Mouse (Mus musculus) forebrain, embryonic 14.5 days (tissue): ENCODE data around the gene Atp23. TPM values are rescaled to one million over a fixed set of nuclear protein-coding genes. Genes with fewer than 3 reads are reported as not detected.

Source experiments
- ATAC-seq: fragments of 200-750 bp; cut with Nextera tagmentation; 2 replicates; pipeline ENCODE4 v1.8.0; 2017; ENCODE audit warnings: mild to moderate bottlenecking, moderate library complexity
- DNase-seq: peaks from one replicate; pipeline ENCODE4 v3.0.0-alpha.2; 2015; ENCODE audit warnings: low spot score
- H3K27ac ChIP-seq: fragments of 300-500 bp; sonication (generic); 2 replicates; pipeline ENCODE4 v1.5.1; 2014; ENCODE audit warnings: low read depth, mild to moderate bottlenecking, control low read depth, low read length, moderate library complexity
- H3K27me3 ChIP-seq: fragments of 300-500 bp; sonication (generic); replicated peaks from 2 replicates; pipeline ENCODE4 v1.6.1; 2014; ENCODE audit warnings: low read length, control low read depth, mixed read lengths; ENCODE audit not compliant: control insufficient read depth, insufficient read depth
- H3K36me3 ChIP-seq: fragments of 300-500 bp; sonication (generic); 2 replicates; pipeline ENCODE4 v1.6.1; 2014; ENCODE audit warnings: low read length, control low read depth; ENCODE audit not compliant: control insufficient read depth, insufficient read depth
- H3K4me1 ChIP-seq: fragments of 300-500 bp; sonication (generic); 2 replicates; pipeline ENCODE4 v1.6.1; 2014; ENCODE audit warnings: antibody characterized with exemption, low read length, control low read depth; ENCODE audit not compliant: control insufficient read depth, insufficient read depth
- H3K4me2 ChIP-seq: fragments of 300-500 bp; sonication (generic); 2 replicates; pipeline ENCODE4 v1.6.1; 2014; ENCODE audit warnings: mild to moderate bottlenecking, control low read depth, low read length
- H3K4me3 ChIP-seq: fragments of 300-500 bp; sonication (generic); 2 replicates; pipeline ENCODE4 v1.5.1; 2014; ENCODE audit warnings: low read depth, low read length, control low read depth
- H3K9ac ChIP-seq: fragments of 300-500 bp; sonication (generic); 2 replicates; pipeline ENCODE4 v1.6.1; 2014; ENCODE audit warnings: mild to moderate bottlenecking, low read length, control low read depth, moderate library complexity
- H3K9me3 ChIP-seq: fragments of 300-500 bp; sonication (generic); replicated peaks from 2 replicates; pipeline ENCODE4 v1.6.1; 2016; ENCODE audit warnings: low read length, control low read depth, mixed read lengths; ENCODE audit not compliant: control insufficient read depth
- WGBS: fragments of 180-500 bp; shearing (Covaris S2); extraction: QIAGEN DNeasy Blood & Tissue Kit; methylation state at CpG from one replicate; pipeline ENCODE4 v1.1.7; 2014; 5-methylcytosine and 5-hydroxymethylcytosine counted together
- polyA plus RNA-seq: library from polyadenylated mRNA; unstranded; fragments of >200 nt; fragmentation: Nextera tagmentation; extraction: Ambion mirVana; gene quantifications from 2 replicates; pipeline ENCODE4 v1.2.1, GENCODE M21; 2014

Atp23 gene
- polyA plus RNA-seq, 1 experiment from 2014 or later: 10.0 TPM

GRCm38 (mm10) chr10:126931123-126931759, 30.1 kb upstream of the Atp23 start:
- Histone ChIP-seq H3K36me3 (no peaks in the 10 kb centered on the region), H3K9ac (0 out of 2 replicates have a peak overlapping the region, but pooled peaks have one; percentile 17), H3K27me3 (no peaks in the 10 kb centered on the region), H3K4me1 (peaks cover 46% of the 10 kb centered on the region), H3K4me2 (no peak overlapping the region), H3K9me3 (no peaks in the 10 kb centered on the region), H3K27ac (peak overlapping the region; percentile 91; the same call in 1 of the 2 replicates), H3K4me3 (no peak overlapping the region)
- ATAC-seq (no peak), DNase-seq (no peak)
- WGBS: 57% methylated on average over 8 of the region's 8 CpGs

DNA sequence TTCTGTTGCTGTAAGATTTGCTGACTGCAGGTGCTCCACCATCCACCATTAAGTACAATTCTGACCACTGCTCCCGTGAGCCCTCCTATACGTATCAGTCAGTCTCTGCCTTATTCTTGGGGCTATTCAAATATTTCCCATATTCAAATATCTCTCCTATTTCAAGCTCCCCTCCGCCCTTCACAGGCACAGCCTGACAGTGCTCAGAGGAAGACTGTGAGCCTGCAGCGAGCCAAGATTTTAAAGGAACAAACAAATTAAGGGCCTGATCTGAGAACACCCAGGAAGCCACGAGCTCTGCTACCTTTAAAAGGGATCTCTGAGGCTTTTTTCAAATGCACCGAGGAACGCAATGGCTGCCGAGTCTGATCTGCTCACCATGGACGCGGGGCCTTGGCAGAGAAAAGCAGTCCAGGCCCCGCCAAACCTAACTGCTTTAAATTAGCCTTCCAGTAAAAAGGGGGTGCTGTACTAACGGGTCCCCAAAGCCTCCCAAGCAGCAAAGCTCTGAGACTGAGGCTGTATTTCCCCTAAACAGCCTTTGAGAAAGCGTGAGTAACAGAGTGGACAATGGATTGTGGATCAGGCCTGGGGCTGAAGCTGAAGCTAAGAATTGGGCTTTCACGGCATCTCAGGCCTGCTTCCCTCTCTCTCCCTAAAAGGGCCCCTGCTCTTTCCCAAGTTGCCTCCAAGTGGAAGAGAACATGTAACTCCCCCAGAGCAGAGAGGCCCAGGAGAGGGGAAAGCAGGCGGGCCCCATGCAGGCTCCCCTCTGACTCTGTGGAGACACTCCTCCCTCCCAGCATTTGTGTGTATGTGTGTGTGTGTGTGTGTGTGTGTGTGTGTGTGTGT, 29.3 kb upstream of the Atp23 start:
- H3K27ac ChIP-seq: peak overlapping the region; percentile 91
- peak overlapping the region; percentile 52 for H3K9ac ChIP-seq
- ATAC-seq: peak; percentile 61
- H3K4me1 ChIP-seq: peaks cover 44% of the 10 kb centered on the region
- H3K27me3 ChIP-seq: no peaks in the 10 kb centered on the region
- H3K36me3 ChIP-seq: no peaks in the 10 kb centered on the region
- H3K4me3 ChIP-seq: no peak overlapping the region
- WGBS: 14% methylated on average over 15 of the region's 15 CpGs
- DNase-seq: peak; percentile 63
- no peaks in the 10 kb centered on the region for H3K9me3 ChIP-seq
- H3K4me2 ChIP-seq: no peak overlapping the region

DNA sequence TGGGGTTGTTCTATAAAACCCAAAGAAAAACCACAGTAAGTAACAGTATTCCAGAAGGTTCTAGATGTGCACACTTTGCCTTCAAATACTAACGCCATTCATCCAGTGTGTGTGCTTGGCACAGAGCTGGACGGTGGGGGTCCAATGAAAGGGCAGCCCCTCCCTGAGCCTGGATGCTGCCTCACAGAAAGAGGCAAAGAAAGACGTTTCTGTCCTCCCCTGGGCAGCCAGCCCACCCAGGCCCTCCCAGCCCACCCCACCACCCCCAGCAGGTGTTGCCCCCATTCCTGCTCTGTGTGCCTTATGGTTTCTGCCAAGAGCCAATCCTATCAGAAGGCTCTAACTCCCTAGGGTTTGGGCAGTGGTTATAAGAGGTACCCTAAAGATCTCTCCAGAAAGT, 28.4 kb upstream of the Atp23 start:
- H3K27ac ChIP-seq: peak overlapping the region; percentile 91
- H3K27me3 ChIP-seq: no peaks in the 10 kb centered on the region
- no peaks in the 10 kb centered on the region for H3K9me3 ChIP-seq
- no peak overlapping the region for H3K4me3 ChIP-seq
- H3K36me3 ChIP-seq: no peaks in the 10 kb centered on the region
- DNase-seq (peak; percentile 54), ATAC-seq (peak; percentile 28)
- H3K9ac ChIP-seq: no peak overlapping the region
- 19% methylated on average over 3 of the region's 3 CpGs for WGBS
- H3K4me2 ChIP-seq: no peak overlapping the region
- H3K4me1 ChIP-seq: peaks cover 42% of the 10 kb centered on the region

- WGBS: 20% methylated on average over 12 of the region's 12 CpGs
- Histone ChIP-seq H3K9ac (peak overlapping the region; percentile 83), H3K9me3 (no peaks in the 10 kb centered on the region), H3K27me3 (no peaks in the 10 kb centered on the region), H3K4me2 (peak overlapping the region; percentile 95), H3K4me3 (peak overlapping the region; percentile 55; the same call in 1 of the 2 replicates), H3K27ac (peak overlapping the region; percentile 80), H3K4me1 (peaks cover 42% of the 10 kb centered on the region), H3K36me3 (no peaks in the 10 kb centered on the region)
- DNase-seq (no peak), ATAC-seq (no peak)
Observed at GRCm38 (mm10) chr10:126928819-126929206, 27.7 kb upstream of the Atp23 start.

DNA sequence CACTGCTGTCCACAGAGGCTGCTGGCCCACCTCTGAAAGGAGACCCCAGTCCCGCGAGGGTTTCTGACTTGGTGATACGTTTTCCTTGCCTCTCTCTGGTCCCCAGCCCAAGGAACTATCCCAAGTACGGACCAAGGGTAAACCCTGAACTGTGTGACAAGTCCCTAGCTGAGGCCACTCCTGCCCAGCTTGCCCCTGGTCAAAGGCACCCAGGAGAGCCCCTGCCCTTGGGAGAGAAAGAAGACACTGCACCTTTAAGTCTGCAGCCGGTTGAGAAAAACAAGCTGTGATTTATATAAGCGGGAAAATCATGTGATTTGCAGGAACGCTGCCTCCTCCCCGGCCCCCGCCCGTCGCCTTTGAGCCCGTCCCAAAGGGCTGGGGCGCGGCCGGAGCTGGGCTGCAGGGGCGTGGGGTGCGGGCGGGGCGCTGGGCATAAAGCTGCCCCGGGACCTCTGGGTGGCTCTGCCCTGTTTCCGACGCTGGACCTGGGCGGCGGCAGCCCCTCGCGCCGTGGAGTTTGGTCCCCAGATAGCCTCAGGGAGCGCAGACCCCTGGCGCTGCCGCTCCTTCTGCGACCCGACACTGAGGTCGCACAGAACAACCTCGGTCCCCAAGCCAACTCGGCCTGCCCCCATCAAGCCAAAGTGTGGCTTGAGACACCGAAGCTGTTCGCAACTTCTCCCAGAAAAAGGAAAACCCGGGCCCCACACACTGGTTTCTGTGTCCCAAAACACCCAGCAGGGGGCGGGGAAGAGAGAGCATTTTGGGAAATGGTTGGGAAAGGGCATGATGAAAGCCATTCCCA, 27.1 kb upstream of the Atp23 start:
- Histone ChIP-seq H3K9ac (peak overlapping the region; percentile 83), H3K4me1 (peaks cover 42% of the 10 kb centered on the region), H3K27ac (peak overlapping the region; percentile 80), H3K27me3 (no peaks in the 10 kb centered on the region), H3K4me2 (peak overlapping the region; percentile 95), H3K36me3 (no peaks in the 10 kb centered on the region), H3K9me3 (no peaks in the 10 kb centered on the region), H3K4me3 (peak overlapping the region; percentile 55)
- WGBS: under 1% methylated on average over 39 of the region's 39 CpGs
- DNase-seq (peak; percentile 90), ATAC-seq (peak; percentile 45)

DNA sequence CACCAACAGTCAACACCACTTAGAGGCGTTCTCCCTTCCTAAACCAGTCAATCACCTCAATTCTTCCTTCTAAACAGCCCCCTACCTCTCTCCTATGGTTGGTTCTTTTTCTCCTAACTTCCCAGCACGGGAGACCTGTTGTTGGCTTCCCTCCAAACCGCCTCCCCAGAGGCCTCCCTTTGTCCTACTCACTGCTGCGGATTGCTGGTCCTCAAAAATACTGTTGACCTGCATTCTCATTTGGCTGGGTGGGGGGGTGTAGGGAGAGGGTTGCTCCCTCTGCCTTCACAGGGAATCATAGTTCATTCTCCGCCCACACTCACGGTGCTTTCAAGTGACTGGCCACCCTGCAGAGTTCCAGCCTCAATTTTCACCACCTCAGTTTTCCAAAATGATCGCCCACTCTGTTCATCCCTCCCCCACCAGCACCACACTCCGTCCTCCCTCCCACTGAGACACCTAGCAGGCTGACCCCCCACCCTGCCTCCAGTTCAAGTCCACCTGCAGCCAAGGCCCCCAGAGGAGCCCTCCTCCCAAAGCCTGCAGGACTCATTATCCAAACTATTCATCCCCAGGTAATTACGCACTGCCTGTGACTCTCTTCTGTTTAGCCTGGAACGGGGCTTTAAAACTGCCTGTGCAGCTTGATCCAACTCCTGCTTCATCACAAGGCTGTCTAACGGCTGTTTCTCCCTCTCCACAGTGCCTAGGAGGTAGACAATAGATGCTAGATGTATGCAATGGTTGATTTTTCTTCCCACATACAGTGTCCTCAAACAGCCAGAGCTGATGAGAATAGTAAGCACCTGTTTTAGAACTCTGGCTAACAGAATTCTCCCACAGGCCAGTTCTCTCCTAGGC, 26.2 kb upstream of the Atp23 start:
- peaks cover 42% of the 10 kb centered on the region for H3K4me1 ChIP-seq
- peak overlapping the region; percentile 80 for H3K27ac ChIP-seq
- DNase-seq (peak; percentile 59), ATAC-seq (peak; percentile 22)
- H3K9me3 ChIP-seq: no peaks in the 10 kb centered on the region
- H3K4me2 ChIP-seq: peak overlapping the region; percentile 95
- no peaks in the 10 kb centered on the region for H3K36me3 ChIP-seq
- H3K27me3 ChIP-seq: no peaks in the 10 kb centered on the region
- 3% methylated on average over 11 of the region's 11 CpGs for WGBS
- peak overlapping the region; percentile 55 for H3K4me3 ChIP-seq
- H3K9ac ChIP-seq: peak overlapping the region; percentile 83

DNA sequence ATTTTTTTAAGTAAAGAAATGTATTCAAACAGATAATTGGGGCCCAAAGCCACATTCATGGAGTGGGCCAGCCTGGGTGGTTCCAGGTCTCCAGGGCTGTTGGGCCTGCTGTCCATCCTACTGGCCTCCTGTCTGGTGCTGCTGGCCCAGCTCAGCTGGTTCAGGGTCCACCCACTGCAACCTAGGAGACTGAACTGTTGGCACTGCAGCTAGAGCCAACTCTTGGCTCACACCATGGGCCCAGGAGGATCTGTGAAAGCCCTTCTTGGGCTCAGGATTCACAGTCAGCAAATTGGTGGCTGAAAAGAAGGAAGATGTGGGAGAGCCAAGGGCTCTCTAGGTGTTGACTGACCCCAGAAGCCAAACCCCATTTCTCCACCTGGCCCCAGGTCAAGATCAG, 24.2 kb upstream of the Atp23 start:
- no peak overlapping the region for H3K4me2 ChIP-seq
- DNase-seq: no peak
- no peaks in the 10 kb centered on the region for H3K36me3 ChIP-seq
- H3K9me3 ChIP-seq: 0 out of 2 replicates have a peak, but pooled peaks cover under 1% of the 10 kb centered on the region
- H3K4me3 ChIP-seq: no peak overlapping the region
- no peak overlapping the region for H3K9ac ChIP-seq
- H3K27ac ChIP-seq: no peak overlapping the region
- no peak for ATAC-seq
- peaks cover 32% of the 10 kb centered on the region for H3K4me1 ChIP-seq
- H3K27me3 ChIP-seq: no peaks in the 10 kb centered on the region

GRCm38 (mm10) chr10:126924087-126924486, 22.9 kb upstream of the Atp23 start:
- Histone ChIP-seq H3K4me1 (peaks cover 19% of the 10 kb centered on the region), H3K27me3 (no peaks in the 10 kb centered on the region), H3K4me2 (no peak overlapping the region)

More at GRCm38 (mm10) chr10:126924087-126924486, 22.9 kb upstream of the Atp23 start:
- Histone ChIP-seq H3K36me3 (no peaks in the 10 kb centered on the region), H3K9me3 (0 out of 2 replicates have a peak, but pooled peaks cover 3% of the 10 kb centered on the region), H3K27ac (no peak overlapping the region), H3K9ac (no peak overlapping the region), H3K4me3 (no peak overlapping the region)
- no peak for DNase-seq
- no peak for ATAC-seq
- 55% methylated on average over 3 of the region's 3 CpGs for WGBS
